Mouse (Mus musculus): ENCODE measurements around the gene S100a11. TPM values are rescaled to one million over a fixed set of nuclear protein-coding genes. Genes with fewer than 3 reads are reported as not detected.
"Not testable (repeated sequence)": the region's sequence is repeated elsewhere in the genome, so short reads cannot be mapped to it uniquely, and the experiment has no call there.

S100a11 gene
- total RNA-seq, 2 experiments from 2014 or later = 37.6 to 43.6 TPM

DNA sequence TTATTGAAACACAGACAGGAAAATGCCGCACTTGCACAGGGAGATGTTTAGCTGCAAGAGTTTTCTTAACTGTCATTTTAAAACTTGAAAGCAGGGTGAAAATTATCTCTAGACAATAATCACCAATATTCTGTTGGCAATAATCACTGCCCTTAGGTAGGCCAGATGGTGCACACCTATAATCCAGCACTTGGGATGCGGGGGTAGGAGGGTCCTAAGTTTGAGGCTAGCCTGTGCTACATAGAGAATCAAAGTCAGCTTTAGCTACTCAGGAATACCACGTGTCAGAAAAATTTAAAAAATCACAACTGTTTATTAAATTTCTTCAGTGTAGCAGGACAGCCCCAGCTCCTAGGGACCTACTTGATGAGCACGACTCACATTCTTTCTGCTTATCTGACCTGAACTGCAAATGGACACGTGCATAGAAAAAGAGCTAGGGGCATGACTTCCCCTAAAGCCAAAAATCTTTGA, 395 bp upstream of the S100a11 start:
- intact Hi-C loops (cut with DNase I) = no loop called here
- no peak for DNase-seq

GRCm38 (mm10) chr3:93521462-93522057, 1.3 kb downstream of the S100a11 start:
- intact Hi-C loops (cut with DNase I) = no loop called here
- no peak for DNase-seq

- intact Hi-C loops (cut with DNase I) = no loop called here
- DNase-seq = peak; percentile 64 to 66
Measured at GRCm38 (mm10) chr3:93522611-93523010, 2.3 kb downstream of the S100a11 start.

- no peak for DNase-seq
- intact Hi-C loops (cut with DNase I) = no loop called here
Measured at GRCm38 (mm10) chr3:93527300-93527699, 7.0 kb downstream of the S100a11 start.

GRCm38 (mm10) chr3:93528807-93529206, 8.5 kb downstream of the S100a11 start:
- no peak for DNase-seq
- intact Hi-C loops (cut with DNase I) = no loop called here

GRCm38 (mm10) chr3:93537068-93537576, 16.8 kb downstream of the S100a11 start:
- intact Hi-C loops (cut with DNase I) = no loop called here
- peak; percentile 36 to 72 for DNase-seq

GRCm38 (mm10) chr3:93538486-93538885, 18.2 kb downstream of the S100a11 start:
- intact Hi-C loops (cut with DNase I) = no loop called here
- DNase-seq = no peak

- DNase-seq = no peak
- intact Hi-C loops (cut with DNase I) = no loop called here
Measured at GRCm38 (mm10) chr3:93541501-93541900, 21.2 kb downstream of the S100a11 start.

DNA sequence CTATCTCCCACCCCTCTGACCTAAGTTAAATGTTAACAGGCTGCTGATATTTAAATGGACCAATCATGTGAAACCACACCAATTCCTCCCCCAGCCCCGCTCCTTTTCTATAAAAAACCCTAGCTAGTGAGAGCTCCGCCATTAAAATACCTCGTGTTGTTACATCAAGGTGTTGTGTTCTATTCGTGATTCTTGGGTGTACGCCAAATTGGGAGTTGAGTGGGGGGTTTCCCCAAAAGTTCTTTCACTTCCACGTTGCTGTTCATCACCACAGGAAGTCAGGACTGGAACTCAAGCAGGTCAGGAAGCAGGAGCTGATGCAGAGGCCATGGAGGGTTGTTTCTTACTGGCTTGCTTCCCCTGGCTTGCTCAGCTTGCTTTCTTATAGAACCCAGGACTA, 23.9 kb downstream of the S100a11 start:
- intact Hi-C loops (cut with DNase I); DNase-seq: not testable (repeated sequence)

DNA sequence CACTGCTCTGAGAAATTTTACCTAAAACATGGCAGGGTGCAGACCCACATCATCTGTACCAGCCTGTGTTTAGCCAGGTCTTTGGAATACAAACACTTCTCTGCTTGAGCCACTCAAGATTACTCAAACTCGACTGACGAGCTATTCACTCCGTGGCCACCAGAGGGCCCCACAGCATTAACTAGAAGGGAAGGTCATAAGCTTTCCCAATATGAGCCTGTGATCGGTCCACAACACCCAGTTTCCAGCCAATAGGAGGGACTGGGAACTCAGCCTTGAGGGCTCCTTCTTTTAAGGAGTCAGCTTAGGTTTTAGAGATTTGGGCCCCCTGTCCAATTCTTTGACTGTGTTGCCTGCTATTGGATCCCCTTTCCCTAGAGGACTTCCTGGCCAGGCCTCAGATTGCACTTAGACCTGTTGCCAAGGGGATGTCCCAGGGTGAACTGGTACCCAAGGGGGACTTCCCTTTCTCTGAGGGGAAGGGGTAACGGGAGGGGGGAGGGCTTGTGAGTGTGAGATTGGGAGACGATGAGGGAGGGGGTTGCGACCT, 26.9 kb downstream of the S100a11 start:
- DNase-seq = peak; percentile 85 to 89
- intact Hi-C loops (cut with DNase I) = loop anchor here (2.0 kb wide), 2 partner anchors 46 to 60 kb away; no protein-coding TSS in a partner anchor

GRCm38 (mm10) chr3:93547749-93548540, 27.7 kb downstream of the S100a11 start:
- intact Hi-C loops (cut with DNase I) = loop anchor here (2.0 kb wide), 2 partner anchors 45 to 59 kb away; no protein-coding TSS in a partner anchor
- peak in 1 of 2 experiments; percentile 16 for DNase-seq

DNA sequence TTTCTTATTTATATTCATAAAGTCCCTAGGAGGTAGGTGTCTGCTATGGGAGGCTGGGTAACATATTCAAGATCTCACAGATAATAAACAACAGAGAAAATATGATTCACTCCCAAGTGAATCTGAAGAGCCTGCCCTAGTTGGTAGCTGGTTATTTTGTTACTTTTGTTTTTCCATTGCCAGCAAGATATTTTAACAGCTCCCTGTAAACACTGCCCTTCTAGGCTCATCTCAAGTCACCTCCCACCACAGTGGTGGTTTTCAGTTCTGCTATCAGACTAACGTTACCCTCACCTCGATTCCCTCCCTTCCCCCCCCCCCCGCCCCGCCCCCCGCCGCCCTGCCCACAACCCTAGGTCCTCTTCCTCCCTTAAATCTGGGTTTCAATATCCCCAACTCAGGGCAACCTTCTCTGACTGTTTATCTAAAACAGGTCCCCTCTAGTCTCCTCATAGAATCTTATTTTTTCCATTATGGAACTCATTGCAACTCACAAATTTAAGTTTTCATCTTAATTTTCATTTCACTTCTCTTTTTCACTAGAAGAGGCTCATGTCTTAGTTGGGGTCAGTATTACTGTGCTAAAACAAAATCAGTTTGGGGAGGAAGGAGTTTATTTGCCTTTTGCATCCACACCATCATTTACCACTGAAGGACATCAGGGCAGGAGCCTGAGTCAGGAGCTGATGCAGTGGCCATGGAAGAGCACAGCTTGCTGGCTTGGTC, 28.4 kb downstream of the S100a11 start:
- intact Hi-C loops (cut with DNase I) = no loop called here
- no peak for DNase-seq

GRCm38 (mm10) chr3:93549986-93550385, 29.7 kb downstream of the S100a11 start:
- intact Hi-C loops (cut with DNase I) = no loop called here
- DNase-seq = no peak

GRCm38 (mm10) chr3:93551950-93552901, 31.9 kb downstream of the S100a11 start:
- DNase-seq = no peak
- intact Hi-C loops (cut with DNase I) = no loop called here

DNA sequence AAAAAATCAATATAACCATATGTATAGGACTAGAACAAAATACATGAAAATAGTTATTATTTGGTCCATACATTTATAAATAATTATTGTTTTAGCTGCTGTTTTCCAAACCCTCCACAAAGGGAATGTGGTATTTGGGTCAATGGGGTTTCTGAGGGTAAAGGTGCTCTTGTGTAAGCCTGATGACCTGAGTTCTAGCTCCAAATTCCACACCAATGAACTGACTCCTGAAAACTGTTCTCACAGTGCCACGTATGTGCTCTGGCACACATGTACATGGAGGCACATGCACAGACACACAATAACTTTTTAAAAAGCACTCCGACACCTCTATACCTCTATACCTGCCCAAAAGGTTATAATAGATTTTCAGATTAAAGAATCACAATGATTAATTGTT, 33.0 kb downstream of the S100a11 start:
- no peak for DNase-seq
- intact Hi-C loops (cut with DNase I) = no loop called here

DNA sequence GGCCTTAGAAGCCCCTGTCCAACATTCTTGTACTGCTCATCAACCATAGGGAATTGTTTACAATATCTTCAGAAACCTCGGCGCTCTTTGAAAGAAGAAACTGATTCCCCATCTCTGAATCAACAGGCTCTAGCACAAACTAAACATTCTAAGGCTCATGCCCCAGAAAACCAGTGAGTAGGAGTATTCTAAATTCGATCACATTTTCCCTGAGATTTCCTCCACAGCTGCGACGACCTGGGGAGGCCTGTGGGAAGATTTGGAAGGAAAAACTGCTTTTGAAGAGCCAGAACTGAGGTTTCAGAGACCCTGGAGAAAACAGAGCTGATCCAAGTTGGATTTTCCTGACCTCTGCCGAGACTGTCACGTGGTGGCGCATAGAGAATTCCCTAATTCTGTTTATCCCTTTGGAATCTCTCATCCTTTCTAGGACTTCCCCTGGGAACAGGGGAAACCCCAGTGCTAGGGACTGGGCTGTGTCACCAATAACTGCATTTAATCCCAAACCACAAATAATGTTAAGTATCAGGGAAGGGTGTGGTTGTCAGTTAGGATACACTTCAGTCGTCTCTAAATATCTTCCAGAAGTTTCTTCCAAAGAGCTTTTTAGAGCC, 33.6 kb downstream of the S100a11 start:
- intact Hi-C loops (cut with DNase I) = no loop called here
- DNase-seq = peak in 1 of 2 experiments; percentile 23

DNA sequence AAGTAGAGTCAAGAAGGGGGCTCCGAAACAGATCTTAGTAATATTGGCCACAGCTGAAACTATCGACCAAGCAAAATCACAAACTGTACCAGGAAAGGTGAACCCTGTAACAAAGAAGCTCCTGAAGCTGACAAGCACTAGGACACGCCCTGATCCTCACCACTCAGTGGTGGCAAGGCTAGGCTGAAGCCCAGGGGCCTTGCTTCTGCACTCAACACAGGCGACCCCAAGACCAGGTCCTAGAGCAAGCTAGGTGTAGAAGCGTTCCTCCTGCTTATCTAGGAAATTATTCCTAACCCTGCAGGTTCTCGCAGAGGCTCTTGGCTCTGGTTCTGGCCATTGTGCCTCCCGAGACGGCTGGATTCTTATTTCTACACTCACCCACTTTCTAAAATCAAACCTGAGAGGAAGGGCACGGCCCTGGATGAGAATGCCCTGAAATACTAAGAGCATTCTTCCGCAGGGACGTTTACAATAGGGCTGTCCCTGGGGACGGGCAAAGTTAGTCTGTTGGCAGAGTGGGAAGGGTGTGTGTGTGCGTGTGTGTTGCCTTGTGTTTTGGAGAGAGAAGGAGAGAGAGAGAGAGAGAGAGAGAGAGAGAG, 34.2 kb downstream of the S100a11 start:
- DNase-seq = peak; percentile 13 to 20

DNA sequence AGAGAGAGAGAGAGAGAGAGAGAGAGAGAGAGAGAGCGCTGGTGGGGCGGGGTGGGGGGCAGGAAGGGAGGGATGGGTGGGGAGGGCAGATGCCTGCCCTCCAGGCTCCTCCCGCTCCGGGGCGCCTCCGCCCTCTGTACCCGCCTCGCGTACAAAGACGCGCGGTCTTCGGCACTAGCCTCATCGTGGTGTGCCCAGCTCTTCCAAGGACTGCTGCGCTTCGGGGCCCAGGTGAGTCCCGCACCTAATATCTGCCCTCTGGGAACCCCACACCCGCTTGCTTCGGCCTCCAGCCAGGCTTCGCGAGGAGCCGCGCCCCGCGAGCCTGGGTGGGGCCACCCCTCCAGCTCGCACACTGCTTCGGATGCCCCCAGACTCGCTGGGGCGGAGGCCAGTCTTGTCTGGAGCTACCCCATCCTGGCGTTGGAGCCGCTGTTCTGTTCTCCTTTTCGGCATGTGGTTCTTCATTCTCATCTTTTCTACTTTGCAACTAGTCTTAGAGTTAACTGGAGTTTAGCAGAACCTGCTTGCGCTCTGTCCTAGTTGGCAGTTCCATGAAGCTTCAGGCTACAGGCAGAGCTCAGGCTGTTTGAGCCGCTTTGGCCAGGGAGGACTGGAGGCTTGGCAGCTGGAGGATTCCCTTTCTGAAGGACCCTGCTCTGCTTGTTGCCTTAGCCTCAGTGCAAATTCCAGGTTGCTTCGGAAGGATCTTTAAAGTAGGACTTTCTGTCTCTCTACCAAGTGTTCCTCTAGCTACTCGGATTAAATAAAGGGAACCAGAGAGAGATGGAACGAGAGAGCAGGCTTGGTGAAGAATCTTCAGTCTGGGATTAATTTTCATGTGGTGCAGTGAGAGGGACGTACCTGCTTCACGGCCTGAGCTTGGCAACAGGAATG, 34.9 kb downstream of the S100a11 start, which contains the start of gene S100a10:
Gene S100a10 (plus strand): TSS at position 100 of the 897 bp plus-strand sequence.
- intact Hi-C loops (cut with DNase I) = no loop called here
- DNase-seq = peak; percentile 66 to 72

More for the DNA sequence above, 34.2 kb downstream of the S100a11 start:
- intact Hi-C loops (cut with DNase I) = no loop called here
